Mouse (Mus musculus) small intestine, adult 2 months (tissue): ENCODE measurements around the gene Wt1.

Experiments
- CTCF ChIP-seq: fragments of 200-500 bp; IDR thresholded peaks from 2 replicates; pipeline ENCODE4 v1.5.1; 2012; ENCODE audit warnings: low read depth, mild to moderate bottlenecking, control low read depth, inconsistent platforms, low read length, moderate library complexity, mixed read lengths; ENCODE audit not compliant: insufficient replicate concordance, insufficient read length; ENCODE audit errors: extremely low read depth
- POLR2A ChIP-seq: fragments of 200-500 bp; IDR thresholded peaks from 2 replicates; pipeline ENCODE4 v1.6.1; 2012; ENCODE audit warnings: low read depth, mild to moderate bottlenecking, control low read depth, inconsistent platforms, low read length, moderate library complexity

- no peak for TF ChIP-seq POLR2A
- TF ChIP-seq CTCF, result no peak
Observed at GRCm38 (mm10) chr2:105089581-105090508, 36.5 kb upstream of the Wt1 start.
